Mouse (Mus musculus): Measurements from ENCODE around the gene Cx3cr1.

DNA sequence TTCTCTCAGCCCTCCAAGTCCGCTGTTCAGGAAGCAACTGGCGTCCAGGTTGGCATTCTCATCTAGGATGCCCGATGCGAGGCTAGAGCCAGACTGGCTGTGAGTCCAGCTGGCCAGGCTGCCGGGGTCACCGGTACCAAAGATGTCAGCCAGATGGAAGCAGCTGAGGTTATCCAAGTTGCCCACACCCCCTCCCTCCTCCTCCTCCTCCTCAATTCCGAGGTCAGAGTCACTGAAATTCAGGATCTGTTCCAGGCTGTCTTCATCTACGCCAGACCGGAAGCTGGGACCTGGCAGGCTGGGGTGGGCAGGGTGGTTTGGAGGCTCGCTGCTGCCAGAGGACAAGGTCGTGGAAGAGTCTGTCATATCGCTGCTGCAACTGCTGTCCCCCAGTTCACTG lies 97.1 kb downstream of the Cx3cr1 start:
- TF ChIP-seq POLR2A (IDR thresholded peaks at IDR 0.05; ENCODE audit: low read depth, low read length) (no peak), CTCF (IDR thresholded peaks at IDR 0.05; ENCODE audit: extremely low read depth, insufficient read depth, insufficient read length, insufficient replicate concordance) (no peak)

All from spleen, adult 2 months (tissue).